Mouse (Mus musculus): ENCODE results near the gene Ctla4. TPM values are rescaled to one million over a fixed set of nuclear protein-coding genes. Genes with fewer than 3 reads are reported as not detected.
A peak's percentile ranks its signal among the peaks of the same experiment; 100 is the strongest.

Gene Ctla4
- polyA plus RNA-seq, 1 experiment = not detected

DNA sequence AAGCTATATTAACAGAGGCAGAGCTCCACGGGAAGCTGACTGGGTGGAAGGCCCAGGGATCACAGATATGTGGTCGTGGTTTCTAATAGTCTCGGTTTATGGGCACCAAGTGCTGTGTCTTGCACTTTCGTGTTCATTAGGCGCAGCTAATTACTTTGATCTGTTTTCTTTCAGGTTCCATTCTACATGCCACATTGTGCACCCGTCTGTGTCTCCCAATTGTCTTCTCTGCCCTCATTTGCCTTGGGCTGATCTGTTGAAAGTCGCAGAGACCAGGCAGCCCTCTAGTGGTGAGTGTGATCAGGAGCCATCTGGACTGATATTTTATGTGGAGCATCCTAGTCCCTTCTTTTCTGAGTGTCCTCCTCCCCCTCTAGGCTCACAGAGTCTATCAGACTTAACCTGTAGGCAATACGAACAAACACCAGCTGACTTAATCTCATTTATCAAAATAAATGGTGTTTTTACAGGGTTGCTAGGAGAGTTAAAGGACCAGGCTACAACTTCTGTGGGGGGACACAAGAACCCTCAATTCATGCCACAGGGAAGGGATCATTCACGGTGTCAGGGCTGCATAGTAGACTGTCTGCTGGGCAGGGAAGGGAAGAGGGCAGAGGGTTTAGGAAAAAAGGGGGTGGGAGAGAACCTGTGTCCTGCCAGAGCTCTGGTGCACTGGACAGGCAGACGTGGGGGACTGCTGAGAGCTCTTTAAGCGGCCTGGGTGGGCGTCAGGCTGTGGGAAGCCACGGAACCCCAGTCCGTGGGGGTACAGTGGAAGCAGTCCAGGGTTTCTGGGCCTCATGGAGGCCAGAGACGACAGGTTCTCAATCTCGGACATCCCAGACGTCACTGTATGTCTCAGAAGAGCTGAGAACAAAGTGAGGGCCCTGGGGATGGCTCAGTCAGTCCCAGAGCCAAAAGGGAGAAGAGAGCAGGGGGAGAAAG lies 18.2 kb upstream of the Ctla4 start:
- H3K27me3 ChIP-seq (ENCODE audit: control insufficient read depth, insufficient read depth, low read length) = no peaks in the 10 kb centered on the region
- no peak overlapping the region for H3K4me3 ChIP-seq (replicated peaks; ENCODE audit: insufficient read depth, low read depth, low read length)
- no peaks in the 10 kb centered on the region for H3K4me1 ChIP-seq (ENCODE audit: control insufficient read depth, insufficient read depth, low read length)
- no peak overlapping the region for H3K27ac ChIP-seq (ENCODE audit: insufficient read depth, low read length)
- peak; percentile 53; the same call in 1 of the 2 replicates for TF ChIP-seq CTCF (IDR thresholded peaks at IDR 0.05; ENCODE audit: borderline replicate concordance, insufficient read depth, low read depth, low read length)
- no peak for TF ChIP-seq POLR2A (IDR thresholded peaks at IDR 0.05; ENCODE audit: borderline replicate concordance, insufficient read depth, low read length)
- WGBS = 67% methylated on average over 17 of the region's 17 CpGs
- peak; percentile 19 to 29 for DNase-seq

DNA sequence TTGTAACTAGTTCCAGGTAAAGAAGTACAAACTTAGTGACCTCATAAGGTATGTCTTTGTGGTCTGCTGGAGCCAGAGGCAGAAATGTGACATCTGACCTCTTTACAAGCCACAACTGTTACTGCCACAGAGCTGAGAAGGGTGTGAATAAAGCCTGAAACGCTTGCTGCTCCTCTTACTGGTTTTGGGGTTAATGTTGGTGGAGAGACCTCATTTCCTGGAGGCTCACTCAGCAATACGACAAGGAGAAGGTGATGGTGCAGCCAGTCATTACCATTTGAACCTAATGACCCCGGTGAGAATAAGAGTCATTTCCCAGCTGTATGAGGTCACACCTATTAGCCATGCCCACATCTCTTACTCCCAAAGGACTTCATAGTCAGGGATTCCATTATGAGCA lies 11.5 kb upstream of the Ctla4 start:
- H3K4me1 ChIP-seq (ENCODE audit: control insufficient read depth, insufficient read depth, low read length) = no peaks in the 10 kb centered on the region
- 71% methylated on average over 3 of the region's 3 CpGs for WGBS
- no peak overlapping the region for H3K27ac ChIP-seq (ENCODE audit: insufficient read depth, low read length)
- no peaks in the 10 kb centered on the region for H3K27me3 ChIP-seq (ENCODE audit: control insufficient read depth, insufficient read depth, low read length)
- DNase-seq = no peak
- TF ChIP-seq CTCF (IDR thresholded peaks at IDR 0.05; ENCODE audit: borderline replicate concordance, insufficient read depth, low read depth, low read length) = no peak
- TF ChIP-seq POLR2A (IDR thresholded peaks at IDR 0.05; ENCODE audit: borderline replicate concordance, insufficient read depth, low read length) = no peak
- no peak overlapping the region for H3K4me3 ChIP-seq (replicated peaks; ENCODE audit: insufficient read depth, low read depth, low read length)

DNA sequence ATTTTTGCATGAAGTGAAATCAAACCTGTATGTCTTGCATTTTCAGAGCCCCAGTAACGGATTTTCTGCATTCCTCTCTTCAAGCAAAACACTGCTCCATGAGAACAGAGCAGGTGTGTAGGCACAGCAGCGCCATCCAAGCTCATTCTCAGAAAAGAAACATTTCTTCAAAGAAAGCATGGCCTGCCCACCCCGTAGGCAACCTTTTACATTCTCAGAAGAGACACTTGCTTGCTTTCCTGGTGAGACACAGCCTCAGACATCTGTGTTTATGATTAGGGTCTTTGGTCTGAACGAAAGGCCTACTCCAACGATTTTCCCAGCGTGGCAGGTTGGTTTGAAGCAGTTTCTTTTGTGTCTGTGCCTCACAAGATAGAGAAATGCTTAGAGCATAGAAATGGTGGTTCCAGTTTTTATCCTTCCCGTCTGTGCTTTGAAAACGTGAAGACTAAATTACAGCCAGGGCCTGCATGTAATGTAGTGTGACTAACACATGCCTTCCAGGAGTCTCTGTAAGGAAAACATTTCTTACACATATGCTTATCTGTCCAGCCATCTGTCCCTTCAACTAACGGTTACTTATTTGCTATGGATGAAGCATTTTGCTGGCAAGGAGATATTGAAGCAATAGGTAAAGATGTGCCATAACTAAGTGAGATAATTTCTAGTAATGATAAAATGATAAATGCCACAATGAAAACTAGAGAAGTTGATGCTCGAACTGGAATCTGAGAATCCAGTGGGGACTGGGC lies 6.5 kb upstream of the Ctla4 start:
- Histone ChIP-seq H3K4me3 (replicated peaks; ENCODE audit: insufficient read depth, low read depth, low read length) (no peak overlapping the region), H3K27me3 (ENCODE audit: control insufficient read depth, insufficient read depth, low read length) (no peaks in the 10 kb centered on the region), H3K27ac (ENCODE audit: insufficient read depth, low read length) (no peak overlapping the region), H3K4me1 (ENCODE audit: control insufficient read depth, insufficient read depth, low read length) (no peaks in the 10 kb centered on the region)
- whole genome bisulfite sequencing = 62% methylated on average over 10 of the region's 10 CpGs
- TF ChIP-seq CTCF (IDR thresholded peaks at IDR 0.05; ENCODE audit: borderline replicate concordance, insufficient read depth, low read depth, low read length) = no peak
- TF ChIP-seq POLR2A (IDR thresholded peaks at IDR 0.05; ENCODE audit: borderline replicate concordance, insufficient read depth, low read length) = no peak
- no peak for DNase-seq

DNA sequence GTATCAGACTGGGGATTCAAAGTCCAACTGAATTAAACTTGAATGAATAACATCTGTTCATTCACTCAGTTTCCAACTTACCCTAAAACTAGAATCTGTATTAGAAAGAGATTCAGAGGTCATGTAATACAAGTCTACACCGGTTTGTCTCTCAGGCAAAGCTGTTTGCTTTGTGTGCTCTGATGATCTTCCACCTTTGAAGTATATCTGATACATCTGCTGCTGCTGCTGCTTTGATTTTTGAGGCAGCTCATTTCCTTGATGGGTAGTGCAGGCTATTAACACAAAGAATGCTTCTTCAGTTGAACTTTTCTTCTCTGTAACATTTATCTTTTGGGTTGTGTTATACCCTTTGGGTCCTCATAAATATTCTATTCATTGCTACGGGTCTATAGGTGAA lies 4.0 kb upstream of the Ctla4 start:
- no peak for DNase-seq
- Histone ChIP-seq H3K4me3 (replicated peaks; ENCODE audit: insufficient read depth, low read depth, low read length) (no peak overlapping the region), H3K27me3 (ENCODE audit: control insufficient read depth, insufficient read depth, low read length) (no peaks in the 10 kb centered on the region), H3K4me1 (ENCODE audit: control insufficient read depth, insufficient read depth, low read length) (no peaks in the 10 kb centered on the region), H3K27ac (ENCODE audit: insufficient read depth, low read length) (no peak overlapping the region)
- no peak for TF ChIP-seq CTCF (IDR thresholded peaks at IDR 0.05; ENCODE audit: borderline replicate concordance, insufficient read depth, low read depth, low read length)
- TF ChIP-seq POLR2A (IDR thresholded peaks at IDR 0.05; ENCODE audit: borderline replicate concordance, insufficient read depth, low read length) = no peak
- WGBS = 83% methylated on average over 2 of the region's 2 CpGs

DNA sequence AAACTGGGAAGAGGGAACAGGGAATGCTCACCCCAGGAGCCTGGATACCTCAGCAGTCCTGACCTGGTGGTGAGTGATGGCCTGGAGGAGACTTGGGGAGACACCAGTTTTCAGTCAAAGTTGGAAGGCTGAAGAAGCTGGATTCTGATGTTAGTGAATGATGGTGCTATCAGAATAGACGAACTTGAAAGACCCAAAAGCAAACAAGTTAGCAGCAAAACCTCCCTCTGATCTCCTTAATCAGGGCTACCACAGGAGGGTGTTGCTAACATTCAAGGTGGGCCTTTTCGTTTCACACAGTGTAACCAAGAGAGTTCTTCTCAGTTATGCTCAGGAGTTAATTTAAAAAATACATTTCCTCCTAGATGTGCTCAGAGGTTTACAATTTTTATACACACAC lies 3.5 kb upstream of the Ctla4 start:
- Histone ChIP-seq H3K4me3 (replicated peaks; ENCODE audit: insufficient read depth, low read depth, low read length) (no peak overlapping the region), H3K27me3 (ENCODE audit: control insufficient read depth, insufficient read depth, low read length) (no peaks in the 10 kb centered on the region), H3K4me1 (ENCODE audit: control insufficient read depth, insufficient read depth, low read length) (no peaks in the 10 kb centered on the region), H3K27ac (ENCODE audit: insufficient read depth, low read length) (no peak overlapping the region)
- 89% methylated on average over 2 of the region's 2 CpGs for WGBS
- TF ChIP-seq CTCF (IDR thresholded peaks at IDR 0.05; ENCODE audit: borderline replicate concordance, insufficient read depth, low read depth, low read length) (no peak), POLR2A (IDR thresholded peaks at IDR 0.05; ENCODE audit: borderline replicate concordance, insufficient read depth, low read length) (no peak)
- no peak for DNase-seq

DNA sequence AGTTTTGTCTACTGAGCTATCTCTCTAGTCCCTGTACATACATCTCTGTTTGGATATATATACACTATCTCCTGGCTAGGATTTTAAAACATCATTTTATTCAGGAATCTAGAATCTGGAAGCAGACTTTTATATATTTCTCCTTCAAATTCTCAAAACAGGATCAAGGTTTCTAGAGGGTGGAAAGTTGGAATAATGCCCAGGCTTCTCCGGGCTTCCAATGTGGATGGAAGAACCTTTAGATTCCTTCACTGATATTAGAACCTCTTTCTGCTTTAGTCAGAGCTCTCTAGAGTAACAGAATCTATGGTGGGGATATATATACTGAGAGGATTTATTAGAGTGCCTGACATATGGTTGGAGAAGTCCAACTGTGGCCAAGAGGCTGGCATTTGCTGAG lies 2.2 kb upstream of the Ctla4 start:
- 38% methylated on average over 1 of the region's 1 CpGs for WGBS
- H3K4me1 ChIP-seq (ENCODE audit: control insufficient read depth, insufficient read depth, low read length) = no peaks in the 10 kb centered on the region
- no peak overlapping the region for H3K27ac ChIP-seq (ENCODE audit: insufficient read depth, low read length)
- H3K4me3 ChIP-seq (replicated peaks; ENCODE audit: insufficient read depth, low read depth, low read length) = no peak overlapping the region
- no peaks in the 10 kb centered on the region for H3K27me3 ChIP-seq (ENCODE audit: control insufficient read depth, insufficient read depth, low read length)
- no peak for DNase-seq
- TF ChIP-seq CTCF (IDR thresholded peaks at IDR 0.05; ENCODE audit: borderline replicate concordance, insufficient read depth, low read depth, low read length) (no peak), POLR2A (IDR thresholded peaks at IDR 0.05; ENCODE audit: borderline replicate concordance, insufficient read depth, low read length) (no peak)

DNA sequence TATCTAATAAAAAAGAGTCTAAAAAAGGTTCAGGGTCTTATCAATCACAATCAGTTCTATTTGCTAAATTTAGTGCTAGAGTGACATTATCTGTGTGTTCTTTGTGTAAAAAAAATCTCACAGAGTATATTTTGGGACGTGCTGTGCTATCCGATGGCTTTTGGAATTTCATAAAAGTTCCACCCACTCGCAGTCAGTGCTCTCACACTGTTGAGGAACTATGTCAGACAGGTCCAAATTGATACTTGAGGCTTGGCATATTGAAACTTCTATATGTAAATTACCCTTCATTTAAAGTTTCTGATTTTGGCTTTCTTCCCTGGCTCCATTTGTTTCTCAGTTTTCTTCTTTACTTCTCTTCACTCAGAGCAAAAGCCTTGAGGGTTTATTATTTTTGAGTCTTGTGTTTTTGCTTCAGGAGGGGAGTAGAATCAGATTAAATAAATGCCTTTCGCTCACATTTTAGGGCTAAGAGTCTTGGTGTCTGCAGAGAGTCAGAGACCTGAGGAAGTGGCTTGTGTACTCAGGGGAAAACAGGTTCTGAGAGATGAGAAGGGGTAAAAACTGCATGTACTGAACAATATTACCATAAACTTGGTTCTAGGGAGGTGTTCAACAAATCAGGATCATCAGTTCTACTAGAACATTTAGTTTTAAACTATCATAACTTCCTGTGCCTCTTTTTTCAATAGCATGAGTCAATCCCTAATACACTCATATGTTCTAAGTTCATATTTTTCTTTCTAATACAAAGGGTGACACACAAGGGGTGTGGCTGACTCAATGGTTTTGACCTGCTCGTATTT lies 11.5 kb downstream of the Ctla4 start:
- Histone ChIP-seq H3K4me3 (replicated peaks; ENCODE audit: insufficient read depth, low read depth, low read length) (no peak overlapping the region), H3K27ac (ENCODE audit: insufficient read depth, low read length) (no peak overlapping the region), H3K27me3 (ENCODE audit: control insufficient read depth, insufficient read depth, low read length) (no peaks in the 10 kb centered on the region), H3K4me1 (ENCODE audit: control insufficient read depth, insufficient read depth, low read length) (no peaks in the 10 kb centered on the region)
- 89% methylated on average over 5 of the region's 5 CpGs for WGBS
- TF ChIP-seq POLR2A (IDR thresholded peaks at IDR 0.05; ENCODE audit: borderline replicate concordance, insufficient read depth, low read length) (no peak), CTCF (IDR thresholded peaks at IDR 0.05; ENCODE audit: borderline replicate concordance, insufficient read depth, low read depth, low read length) (no peak)
- no peak for DNase-seq

Data from cerebellum, adult 2 months (tissue).